Mouse (Mus musculus): ENCODE data around the gene Ccdc103. TPM values are rescaled to one million over a fixed set of nuclear protein-coding genes. Genes with fewer than 3 reads are reported as not detected.

Gene Ccdc103
- polyA plus RNA-seq, 1 experiment from 2014 or later: 2.2 TPM

DNA sequence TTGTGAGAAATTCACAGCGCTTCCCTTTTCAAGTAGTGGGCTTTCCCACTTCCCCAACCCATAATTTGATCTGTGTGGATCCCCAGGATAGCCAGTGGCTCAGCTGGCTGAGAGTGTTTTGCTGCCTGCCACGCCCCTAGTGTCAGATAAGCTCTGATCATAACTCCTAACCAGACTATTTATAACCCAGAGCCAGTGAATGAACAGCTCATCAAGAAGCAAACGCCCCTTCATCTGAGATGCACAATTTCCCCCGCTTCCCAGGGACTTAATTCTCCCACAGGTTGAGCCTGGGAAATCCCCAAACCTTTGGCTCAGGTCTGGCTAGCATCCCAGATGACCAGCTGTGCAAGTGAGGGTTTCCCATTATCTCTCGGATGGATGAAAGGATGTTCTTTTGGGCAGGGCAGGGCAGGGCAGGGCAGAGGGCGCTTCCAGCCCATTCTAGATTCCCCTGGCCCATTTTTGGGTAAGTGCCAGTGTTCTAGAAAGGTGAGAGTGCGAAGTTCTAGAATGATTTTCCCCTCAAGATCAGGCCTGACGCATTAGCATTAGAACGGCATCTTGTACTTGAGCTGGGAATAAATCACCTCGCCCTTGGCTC lies 3.7 kb downstream of the Ccdc103 start, which contains the start of gene Fam187a:
Fam187a (plus strand) TSS at position 554 of the 604 bp plus-strand sequence.
- Histone ChIP-seq H3K4me1 (replicated peaks; ENCODE audit: control insufficient read depth, insufficient read depth, low read length) (peaks cover 9% of the 10 kb centered on the region), H3K27me3 (ENCODE audit: control insufficient read depth, insufficient read depth, low read length) (0 out of 2 replicates have a peak, but pooled peaks cover 5% of the 10 kb centered on the region), H3K4me2 (replicated peaks) (no peak within 1 kb of the TSS), H3K36me3 (replicated peaks; ENCODE audit: control insufficient read depth, insufficient read depth) (no peaks in the 10 kb centered on the region), H3K9ac (no peak within 1 kb of the TSS), H3K4me3 (replicated peaks; ENCODE audit: low read length) (no peak within 1 kb of the TSS), H3K27ac (no peak within 1 kb of the TSS), H3K9me3 (ENCODE audit: control insufficient read depth, low read length) (no peaks in the 10 kb centered on the region)
- no peak for DNase-seq (ENCODE audit: low spot score)
- 61% methylated on average over 10 of the region's 10 CpGs for WGBS
- ATAC-seq (ENCODE audit: low FRiP score): no peak

DNA sequence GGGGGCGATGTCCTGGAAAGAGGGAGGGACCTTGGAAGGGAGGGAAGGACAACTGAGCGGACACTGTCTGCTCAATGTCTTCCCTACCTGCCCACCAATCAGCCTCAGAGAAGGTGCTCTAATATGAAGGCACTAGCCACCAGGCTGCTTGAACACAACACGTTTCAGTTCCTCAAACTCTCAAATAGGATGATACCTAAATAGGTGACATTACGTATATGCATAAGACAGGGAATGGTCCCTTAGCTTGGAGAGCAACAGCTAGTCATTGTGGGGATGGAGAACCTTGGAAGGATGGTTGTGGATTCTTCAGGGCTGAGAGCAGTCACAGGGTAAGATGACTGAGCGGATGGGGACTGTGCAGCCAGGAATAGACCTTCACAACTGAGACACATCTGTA lies 6.4 kb downstream of the Ccdc103 start:
- Histone ChIP-seq H3K9me3 (ENCODE audit: control insufficient read depth, low read length) (no peaks in the 10 kb centered on the region), H3K36me3 (replicated peaks; ENCODE audit: control insufficient read depth, insufficient read depth) (no peaks in the 10 kb centered on the region), H3K9ac (no peak overlapping the region), H3K4me3 (replicated peaks; ENCODE audit: low read length) (no peak overlapping the region), H3K27ac (no peak overlapping the region), H3K4me1 (replicated peaks; ENCODE audit: control insufficient read depth, insufficient read depth, low read length) (no peaks in the 10 kb centered on the region), H3K27me3 (ENCODE audit: control insufficient read depth, insufficient read depth, low read length) (peaks cover 14% of the 10 kb centered on the region), H3K4me2 (replicated peaks) (no peak overlapping the region)
- DNase-seq (ENCODE audit: low spot score): no peak
- no peak for ATAC-seq (ENCODE audit: low FRiP score)
- WGBS: 89% methylated on average over 5 of the region's 5 CpGs

DNA sequence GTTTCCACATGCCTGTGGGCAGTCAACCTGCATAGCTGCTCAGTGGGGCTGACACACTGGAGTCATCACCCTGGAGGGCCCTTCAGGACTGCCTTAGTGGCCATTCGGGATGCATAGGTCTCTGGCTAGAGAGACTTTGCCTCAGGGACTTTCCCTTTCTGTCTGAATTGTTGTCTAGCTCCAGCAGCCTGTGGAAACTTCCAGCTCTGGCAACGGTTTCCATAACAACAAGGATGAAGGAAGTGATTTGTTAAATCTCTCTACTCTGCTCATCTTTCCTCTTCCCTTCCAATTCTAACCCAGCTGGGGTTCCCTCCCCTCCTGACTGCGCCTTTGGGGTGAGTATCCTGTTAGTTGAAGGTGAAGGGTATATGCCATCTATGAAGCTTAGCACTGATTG lies 7.1 kb downstream of the Ccdc103 start:
- H3K27ac ChIP-seq: no peak overlapping the region
- H3K9me3 ChIP-seq (ENCODE audit: control insufficient read depth, low read length): no peaks in the 10 kb centered on the region
- H3K4me3 ChIP-seq (replicated peaks; ENCODE audit: low read length): no peak overlapping the region
- H3K4me1 ChIP-seq (replicated peaks; ENCODE audit: control insufficient read depth, insufficient read depth, low read length): 0 out of 2 replicates have a peak, but pooled peaks cover 4% of the 10 kb centered on the region
- ATAC-seq (ENCODE audit: low FRiP score) (no peak), DNase-seq (ENCODE audit: low spot score) (no peak)
- no peak overlapping the region for H3K9ac ChIP-seq
- H3K27me3 ChIP-seq (ENCODE audit: control insufficient read depth, insufficient read depth, low read length): peaks cover 21% of the 10 kb centered on the region
- no peak overlapping the region for H3K4me2 ChIP-seq (replicated peaks)
- H3K36me3 ChIP-seq (replicated peaks; ENCODE audit: control insufficient read depth, insufficient read depth): no peaks in the 10 kb centered on the region
- WGBS: 61% methylated on average over 3 of the region's 3 CpGs

DNA sequence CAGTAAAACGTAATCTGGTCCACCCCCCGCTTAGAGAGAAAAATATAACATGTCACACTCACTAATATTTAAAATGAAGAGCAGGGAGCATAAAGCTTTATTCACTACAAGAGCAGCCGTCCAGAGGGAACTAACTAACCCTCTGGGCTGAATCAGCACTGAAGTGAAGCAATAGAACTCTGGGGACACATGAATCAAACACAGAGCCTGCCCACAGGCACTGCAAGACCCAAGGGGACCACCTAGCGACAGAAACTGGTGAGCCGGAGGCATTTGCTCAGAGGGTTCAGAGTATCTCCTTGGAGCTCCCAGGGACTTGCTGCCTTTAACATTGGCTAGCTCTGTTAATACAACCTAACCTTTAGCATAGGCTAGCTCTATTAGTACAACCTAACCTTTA lies 9.1 kb downstream of the Ccdc103 start:
- DNase-seq (ENCODE audit: low spot score): no peak
- no peak for ATAC-seq (ENCODE audit: low FRiP score)
- WGBS: 57% methylated on average over 5 of the region's 5 CpGs
- Histone ChIP-seq H3K4me2 (replicated peaks) (no peak overlapping the region), H3K27me3 (ENCODE audit: control insufficient read depth, insufficient read depth, low read length) (peaks cover 39% of the 10 kb centered on the region), H3K36me3 (replicated peaks; ENCODE audit: control insufficient read depth, insufficient read depth) (no peaks in the 10 kb centered on the region), H3K4me1 (replicated peaks; ENCODE audit: control insufficient read depth, insufficient read depth, low read length) (0 out of 2 replicates have a peak, but pooled peaks cover 4% of the 10 kb centered on the region), H3K4me3 (replicated peaks; ENCODE audit: low read length) (no peak overlapping the region), H3K27ac (no peak overlapping the region), H3K9ac (no peak overlapping the region), H3K9me3 (ENCODE audit: control insufficient read depth, low read length) (no peaks in the 10 kb centered on the region)

DNA sequence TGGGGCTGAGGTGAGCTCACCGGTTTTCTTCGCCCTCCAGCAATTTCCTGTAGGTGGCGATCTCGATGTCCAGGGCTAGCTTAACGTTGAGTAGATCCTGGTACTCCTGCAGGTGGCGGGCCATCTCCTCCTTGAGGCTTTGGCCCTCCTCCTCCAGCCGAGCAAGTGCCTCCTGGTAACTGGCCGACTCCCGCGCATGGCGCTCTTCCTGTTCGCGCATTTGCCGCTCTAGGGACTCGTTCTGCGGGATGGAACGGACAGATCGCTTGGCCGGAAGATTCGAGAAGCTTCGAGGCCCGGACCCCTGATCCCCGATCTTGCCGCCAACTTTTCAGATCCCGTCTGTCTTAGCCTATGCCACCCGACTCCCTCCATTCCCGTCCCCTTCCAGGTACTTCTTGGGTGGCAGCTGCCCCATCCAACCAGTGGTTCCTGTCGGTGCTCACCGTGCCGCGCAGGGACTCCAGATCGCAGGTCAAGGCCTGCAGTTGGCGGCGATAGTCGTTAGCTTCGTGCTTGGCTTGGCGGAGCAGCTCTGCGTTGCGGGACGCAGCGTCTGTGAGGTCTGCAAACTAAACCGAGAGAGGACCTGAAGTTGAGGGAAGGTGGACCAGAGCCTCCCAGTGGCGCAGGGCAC lies 12.1 kb downstream of the Ccdc103 start:
- Histone ChIP-seq H3K9me3 (ENCODE audit: control insufficient read depth, low read length) (no peaks in the 10 kb centered on the region), H3K9ac (peak overlapping the region; percentile 24; the same call in 1 of the 2 replicates), H3K4me3 (replicated peaks; ENCODE audit: low read length) (peak overlapping the region; percentile 14; the same call in 1 of the 2 replicates), H3K27me3 (ENCODE audit: control insufficient read depth, insufficient read depth, low read length) (peaks cover 42% of the 10 kb centered on the region), H3K4me2 (replicated peaks) (peak overlapping the region; percentile 46), H3K36me3 (replicated peaks; ENCODE audit: control insufficient read depth, insufficient read depth) (no peaks in the 10 kb centered on the region), H3K4me1 (replicated peaks; ENCODE audit: control insufficient read depth, insufficient read depth, low read length) (0 out of 2 replicates have a peak, but pooled peaks cover 4% of the 10 kb centered on the region), H3K27ac (no peak overlapping the region)
- 3% methylated on average over 43 of the region's 43 CpGs for WGBS
- DNase-seq (ENCODE audit: low spot score): peak; percentile 58
- ATAC-seq (ENCODE audit: low FRiP score): no peak; the same call in 1 of the 2 replicates

DNA sequence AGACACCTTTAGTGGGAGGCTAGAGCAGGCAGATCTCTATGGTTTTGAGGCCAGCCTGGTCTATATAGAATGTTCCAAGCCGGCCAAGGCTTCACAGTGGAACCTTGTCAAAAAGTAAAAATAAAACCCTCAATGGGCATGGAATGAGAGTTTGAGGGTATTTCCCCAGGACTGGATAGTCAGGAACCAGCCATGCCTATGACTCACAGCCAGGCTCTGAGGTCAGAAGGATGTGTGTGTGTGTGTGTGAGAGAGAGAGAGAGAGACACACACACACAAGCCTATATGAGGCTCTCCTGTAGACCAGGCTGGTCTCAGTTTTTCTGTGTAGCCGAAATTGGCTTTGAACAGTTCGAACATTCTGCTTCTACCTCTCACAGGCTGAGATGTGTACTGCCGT lies 13.7 kb downstream of the Ccdc103 start:
- DNase-seq (ENCODE audit: low spot score) (no peak), ATAC-seq (ENCODE audit: low FRiP score) (no peak)
- WGBS: 94% methylated on average over 4 of the region's 4 CpGs
- Histone ChIP-seq H3K36me3 (replicated peaks; ENCODE audit: control insufficient read depth, insufficient read depth) (no peaks in the 10 kb centered on the region), H3K4me1 (replicated peaks; ENCODE audit: control insufficient read depth, insufficient read depth, low read length) (0 out of 2 replicates have a peak, but pooled peaks cover 4% of the 10 kb centered on the region), H3K27ac (no peak overlapping the region), H3K4me2 (replicated peaks) (no peak overlapping the region), H3K4me3 (replicated peaks; ENCODE audit: low read length) (no peak overlapping the region), H3K27me3 (ENCODE audit: control insufficient read depth, insufficient read depth, low read length) (peaks cover 44% of the 10 kb centered on the region), H3K9ac (no peak overlapping the region), H3K9me3 (ENCODE audit: control insufficient read depth, low read length) (no peaks in the 10 kb centered on the region)

DNA sequence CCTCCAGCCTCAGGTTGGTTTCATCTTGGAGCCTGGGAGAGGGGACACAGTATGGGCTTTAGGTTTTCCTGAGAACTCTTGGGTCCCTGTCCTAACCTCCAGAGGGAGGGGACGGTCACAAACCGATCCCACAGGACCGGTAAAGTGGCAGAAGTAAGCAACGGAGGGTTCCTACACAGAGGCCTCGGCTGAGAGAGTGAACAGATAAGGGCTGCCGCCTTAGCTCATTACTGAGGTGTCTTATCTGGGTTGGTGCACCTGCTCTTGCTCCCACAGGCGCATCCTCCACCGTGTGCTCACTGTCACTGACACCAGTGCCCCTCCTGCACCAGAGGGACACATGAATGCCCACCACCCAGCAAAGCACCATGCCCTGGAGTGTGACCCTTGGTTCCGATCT lies 14.8 kb downstream of the Ccdc103 start:
- ATAC-seq (ENCODE audit: low FRiP score) (no peak), DNase-seq (ENCODE audit: low spot score) (no peak)
- Histone ChIP-seq H3K27ac (no peak overlapping the region), H3K27me3 (ENCODE audit: control insufficient read depth, insufficient read depth, low read length) (peaks cover 44% of the 10 kb centered on the region), H3K36me3 (replicated peaks; ENCODE audit: control insufficient read depth, insufficient read depth) (no peaks in the 10 kb centered on the region), H3K4me1 (replicated peaks; ENCODE audit: control insufficient read depth, insufficient read depth, low read length) (0 out of 2 replicates have a peak, but pooled peaks cover 4% of the 10 kb centered on the region), H3K9ac (no peak overlapping the region), H3K4me2 (replicated peaks) (no peak overlapping the region), H3K9me3 (ENCODE audit: control insufficient read depth, low read length) (no peaks in the 10 kb centered on the region), H3K4me3 (replicated peaks; ENCODE audit: low read length) (no peak overlapping the region)
- 77% methylated on average over 9 of the region's 9 CpGs for WGBS

DNA sequence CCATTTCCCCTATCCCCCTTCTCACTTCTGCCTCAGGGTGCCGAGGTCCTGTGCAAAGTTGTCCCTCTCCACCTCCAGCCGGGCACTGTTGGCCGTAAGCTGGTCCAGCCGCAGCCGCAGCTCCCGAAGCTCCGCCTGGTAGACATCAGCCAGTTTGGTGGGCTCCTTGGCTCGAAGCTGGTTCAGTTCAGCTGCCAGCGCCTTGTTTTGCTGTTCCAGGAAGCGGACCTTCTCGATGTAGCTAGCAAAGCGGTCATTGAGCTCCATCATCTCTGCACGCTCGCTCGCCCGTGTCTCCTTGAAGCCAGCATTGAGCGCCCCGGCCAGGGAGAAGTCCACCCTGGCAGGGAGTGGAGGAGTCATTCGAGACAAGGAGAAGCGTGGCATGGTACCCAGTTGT lies 15.6 kb downstream of the Ccdc103 start:
- no peak for ATAC-seq (ENCODE audit: low FRiP score)
- Histone ChIP-seq H3K4me2 (replicated peaks) (no peak overlapping the region), H3K9ac (no peak overlapping the region), H3K27ac (no peak overlapping the region), H3K36me3 (replicated peaks; ENCODE audit: control insufficient read depth, insufficient read depth) (no peaks in the 10 kb centered on the region), H3K4me1 (replicated peaks; ENCODE audit: control insufficient read depth, insufficient read depth, low read length) (0 out of 2 replicates have a peak, but pooled peaks cover 4% of the 10 kb centered on the region), H3K27me3 (ENCODE audit: control insufficient read depth, insufficient read depth, low read length) (peaks cover 42% of the 10 kb centered on the region), H3K4me3 (replicated peaks; ENCODE audit: low read length) (no peak overlapping the region), H3K9me3 (ENCODE audit: control insufficient read depth, low read length) (no peaks in the 10 kb centered on the region)
- no peak for DNase-seq (ENCODE audit: low spot score)
- WGBS: 81% methylated on average over 20 of the region's 20 CpGs

DNA sequence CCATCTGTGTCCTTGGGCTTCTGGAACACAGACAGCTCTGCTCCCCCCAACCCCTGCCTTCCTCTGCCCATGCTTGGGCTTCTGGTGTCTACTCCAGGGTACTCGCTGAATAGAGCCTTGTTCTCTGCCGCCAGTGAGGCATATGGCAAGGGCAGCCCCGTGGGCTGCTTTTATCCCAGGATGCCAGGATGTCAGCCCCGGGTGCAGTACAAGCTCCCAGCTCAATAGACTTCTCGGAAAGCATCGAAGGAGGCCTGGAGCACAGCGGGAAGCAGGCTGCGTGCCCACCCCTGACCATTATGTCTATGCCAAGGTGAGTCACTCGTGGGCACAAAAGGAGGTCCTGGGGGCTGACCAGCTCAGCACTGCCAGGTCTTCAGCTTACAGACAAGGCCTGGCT lies 17.4 kb downstream of the Ccdc103 start:
- Histone ChIP-seq H3K4me1 (replicated peaks; ENCODE audit: control insufficient read depth, insufficient read depth, low read length) (no peaks in the 10 kb centered on the region), H3K27ac (no peak overlapping the region), H3K4me3 (replicated peaks; ENCODE audit: low read length) (no peak overlapping the region), H3K9ac (no peak overlapping the region), H3K27me3 (ENCODE audit: control insufficient read depth, insufficient read depth, low read length) (peaks cover 26% of the 10 kb centered on the region), H3K4me2 (replicated peaks) (no peak overlapping the region), H3K36me3 (replicated peaks; ENCODE audit: control insufficient read depth, insufficient read depth) (no peaks in the 10 kb centered on the region), H3K9me3 (ENCODE audit: control insufficient read depth, low read length) (no peaks in the 10 kb centered on the region)
- 49% methylated on average over 9 of the region's 9 CpGs for WGBS
- ATAC-seq (ENCODE audit: low FRiP score): peak; percentile 80; the same call in 1 of the 2 replicates
- peak; percentile 44 for DNase-seq (ENCODE audit: low spot score)

All from hindbrain, embryonic 14.5 days (tissue).